Mouse (Mus musculus): ENCODE results near the gene Slc8a1. TPM values are rescaled to one million over a fixed set of nuclear protein-coding genes. Genes with fewer than 3 reads are reported as not detected.

Slc8a1 gene
- polyA plus RNA-seq, 1 experiment from 2014 or later = 84.6 TPM

GRCm38 (mm10) chr17:81336024-81336754 is 402.0 kb downstream of the Slc8a1 start:
- Histone ChIP-seq H3K9ac (ENCODE audit: low read length) (no peak overlapping the region), H3K4me3 (ENCODE audit: low read length) (no peak overlapping the region), H3K36me3 (ENCODE audit: control insufficient read depth, insufficient read depth) (no peaks in the 10 kb centered on the region), H3K27me3 (ENCODE audit: control insufficient read depth, insufficient read depth, low read length) (no peaks in the 10 kb centered on the region), H3K4me2 (ENCODE audit: low read depth, low read length) (no peak overlapping the region), H3K4me1 (ENCODE audit: control insufficient read depth, insufficient read depth, low read length) (no peaks in the 10 kb centered on the region), H3K27ac (ENCODE audit: low read length) (no peak overlapping the region), H3K9me3 (replicated peaks; ENCODE audit: control insufficient read depth, low read length) (peaks cover 4% of the 10 kb centered on the region; the same call in 1 of the 2 replicates)
- no peak for ATAC-seq (replicated peaks; ENCODE audit: extremely low read depth, insufficient read depth, low FRiP score)
- 71% methylated on average over 7 of the region's 7 CpGs for WGBS

- Histone ChIP-seq H3K9ac (ENCODE audit: low read length) (no peak overlapping the region), H3K36me3 (ENCODE audit: control insufficient read depth, insufficient read depth) (no peaks in the 10 kb centered on the region), H3K9me3 (replicated peaks; ENCODE audit: control insufficient read depth, low read length) (peaks cover 4% of the 10 kb centered on the region; the same call in 1 of the 2 replicates), H3K4me3 (ENCODE audit: low read length) (no peak overlapping the region), H3K4me2 (ENCODE audit: low read depth, low read length) (no peak overlapping the region), H3K27ac (ENCODE audit: low read length) (no peak overlapping the region), H3K4me1 (ENCODE audit: control insufficient read depth, insufficient read depth, low read length) (no peaks in the 10 kb centered on the region), H3K27me3 (ENCODE audit: control insufficient read depth, insufficient read depth, low read length) (no peaks in the 10 kb centered on the region)
- ATAC-seq (replicated peaks; ENCODE audit: extremely low read depth, insufficient read depth, low FRiP score) = no peak
- WGBS = 44% methylated on average over 1 of the region's 1 CpGs
Measured at GRCm38 (mm10) chr17:81335526-81335925, 402.7 kb downstream of the Slc8a1 start.

All from heart, embryonic 16.5 days (tissue).